Mouse (Mus musculus) embryonic facial prominence, embryonic 11.5 days (tissue): ENCODE results near the gene Msh6. TPM values are rescaled to one million over a fixed set of nuclear protein-coding genes. Genes with fewer than 3 reads are reported as not detected.
"Not testable (repeated sequence)": the region's sequence is repeated elsewhere in the genome, so short reads cannot be mapped to it uniquely, and the experiment has no call there.

Experiments
- ATAC-seq: fragments of 200-750 bp; cut with Nextera tagmentation; replicated peaks from 2 replicates; pipeline ENCODE4 v1.8.0; 2017; ENCODE audit warnings: low read depth; ENCODE audit not compliant: insufficient number of reproducible peaks, low FRiP score, low TSS enrichment
- DNase-seq: peaks from one replicate; pipeline ENCODE4 v3.0.0-alpha.2; 2015; ENCODE audit warnings: low spot score
- H3K27ac ChIP-seq: fragments of 300-500 bp; sonication (generic); replicated peaks from 2 replicates; pipeline ENCODE4 v1.5.1; 2014; ENCODE audit warnings: mild to moderate bottlenecking, low read depth, low read length, control low read depth
- H3K27me3 ChIP-seq: fragments of 300-500 bp; sonication (generic); 2 replicates; pipeline ENCODE4 v1.6.1; 2014; ENCODE audit warnings: mild to moderate bottlenecking, low read length, moderate library complexity, mixed read lengths; ENCODE audit not compliant: control insufficient read depth, insufficient read depth
- H3K36me3 ChIP-seq: fragments of 300-500 bp; sonication (generic); replicated peaks from 2 replicates; pipeline ENCODE4 v1.6.1; 2014; ENCODE audit warnings: low read depth, mild to moderate bottlenecking, low read length, moderate library complexity, mixed read lengths; ENCODE audit not compliant: control insufficient read depth, insufficient read depth
- H3K4me1 ChIP-seq: fragments of 300-500 bp; sonication (generic); 2 replicates; pipeline ENCODE4 v1.6.1; 2014; ENCODE audit warnings: low read length, mixed read lengths; ENCODE audit not compliant: control insufficient read depth, insufficient read depth
- H3K4me2 ChIP-seq: fragments of 300-500 bp; sonication (generic); 2 replicates; pipeline ENCODE4 v1.6.1; 2014; ENCODE audit warnings: low read depth, mild to moderate bottlenecking, control low read depth, low read length, moderate library complexity
- H3K4me3 ChIP-seq: fragments of 300-500 bp; sonication (generic); 2 replicates; pipeline ENCODE4 v1.5.1; 2014; ENCODE audit warnings: low read depth, low read length, control low read depth
- H3K9ac ChIP-seq: fragments of 300-500 bp; sonication (generic); replicated peaks from 2 replicates; pipeline ENCODE4 v1.6.1; 2014; ENCODE audit warnings: mild to moderate bottlenecking, control low read depth, low read length
- H3K9me3 ChIP-seq: fragments of 300-500 bp; sonication (generic); replicated peaks from 2 replicates; pipeline ENCODE4 v1.6.1; 2016; ENCODE audit warnings: mild to moderate bottlenecking, low read length, inconsistent platforms, mixed read lengths; ENCODE audit not compliant: control insufficient read depth
- WGBS: fragments of 180-500 bp; shearing (Covaris S2); extraction: QIAGEN DNeasy Blood & Tissue Kit; methylation state at CpG from one replicate; pipeline ENCODE4 v1.1.7; 2014; 5-methylcytosine and 5-hydroxymethylcytosine counted together
- polyA plus RNA-seq: library from polyadenylated mRNA; unstranded; fragments of >200 nt; fragmentation: Nextera tagmentation; extraction: Ambion mirVana; gene quantifications from 2 replicates; pipeline ENCODE4 v1.2.1, GENCODE M21; 2014

The Msh6 gene
- polyA plus RNA-seq = 88.7 and 99.0 TPM in 2 replicates

DNA sequence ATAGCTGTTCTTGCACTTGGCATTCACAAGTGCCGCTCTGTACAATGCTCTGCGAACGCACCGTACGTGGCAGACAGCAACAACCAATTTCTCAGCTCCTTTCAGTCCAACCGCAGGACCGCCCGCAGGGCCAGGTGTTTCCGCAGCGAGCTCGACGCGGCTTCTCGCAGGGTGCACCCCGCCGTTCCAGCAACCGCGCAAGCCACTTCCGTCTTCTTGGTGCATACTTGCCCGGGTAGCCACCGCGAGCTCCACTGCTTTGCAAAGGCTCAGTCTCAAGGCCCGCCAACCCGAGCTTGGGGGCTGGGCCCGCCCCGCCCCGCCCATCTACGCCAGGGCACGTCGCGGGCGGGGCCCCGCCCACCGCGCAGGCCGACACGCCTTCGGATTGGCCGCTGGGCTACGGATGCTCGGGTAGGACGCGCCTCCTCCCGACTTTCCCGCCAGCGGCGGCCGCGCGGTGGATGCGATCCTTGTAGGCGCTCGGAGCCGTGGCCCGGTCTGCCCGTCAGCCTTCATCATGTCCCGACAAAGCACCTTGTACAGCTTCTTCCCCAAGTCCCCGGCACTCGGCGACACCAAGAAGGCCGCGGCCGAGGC, at the start of gene Msh6:
Gene Msh6, plus strand, starts transcription at position 434 of the 600 bp plus-strand sequence.
- under 1% methylated on average over 63 of the region's 63 CpGs for WGBS
- peak; percentile 96 for ATAC-seq
- H3K27me3 ChIP-seq = no peaks in the 10 kb centered on the region
- peak within 1 kb of the TSS; percentile 91 for H3K9ac ChIP-seq
- peak; percentile 96 for DNase-seq
- H3K9me3 ChIP-seq = no peaks in the 10 kb centered on the region
- peak within 1 kb of the TSS; percentile 63 for H3K4me2 ChIP-seq
- H3K36me3 ChIP-seq = no peaks in the 10 kb centered on the region
- H3K27ac ChIP-seq = peak within 1 kb of the TSS; percentile 83
- H3K4me3 ChIP-seq = peak within 1 kb of the TSS; percentile 60
- no peaks in the 10 kb centered on the region for H3K4me1 ChIP-seq

DNA sequence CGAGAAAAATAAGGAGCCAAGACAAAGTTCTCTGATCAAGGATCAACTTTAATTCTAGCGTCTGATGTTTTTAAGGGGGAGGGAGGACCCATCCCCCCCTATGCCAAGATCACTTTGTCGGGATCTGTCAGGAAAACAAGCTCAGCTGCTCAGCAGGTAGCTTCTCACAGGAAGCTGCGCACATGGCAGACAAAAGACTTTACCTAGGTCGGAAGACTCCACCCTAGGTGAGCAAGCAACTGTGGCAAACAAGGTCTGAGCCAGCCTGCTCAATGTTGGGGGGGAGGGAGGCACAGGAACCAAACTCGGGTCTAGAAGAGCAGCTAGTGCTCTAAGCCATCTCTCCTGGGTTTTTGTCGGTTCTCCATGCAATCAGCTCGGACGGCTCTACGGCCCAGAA, 40.5 kb upstream of the Msh6 start:
- Histone ChIP-seq H3K36me3 (no peaks in the 10 kb centered on the region), H3K4me1 (no peaks in the 10 kb centered on the region), H3K27me3 (no peaks in the 10 kb centered on the region), H3K4me2 (no peak overlapping the region), H3K27ac (no peak overlapping the region), H3K4me3 (no peak overlapping the region), H3K9ac (no peak overlapping the region), H3K9me3 (no peaks in the 10 kb centered on the region)
- DNase-seq (no peak), ATAC-seq (no peak)
- 79% methylated on average over 10 of the region's 10 CpGs for WGBS

DNA sequence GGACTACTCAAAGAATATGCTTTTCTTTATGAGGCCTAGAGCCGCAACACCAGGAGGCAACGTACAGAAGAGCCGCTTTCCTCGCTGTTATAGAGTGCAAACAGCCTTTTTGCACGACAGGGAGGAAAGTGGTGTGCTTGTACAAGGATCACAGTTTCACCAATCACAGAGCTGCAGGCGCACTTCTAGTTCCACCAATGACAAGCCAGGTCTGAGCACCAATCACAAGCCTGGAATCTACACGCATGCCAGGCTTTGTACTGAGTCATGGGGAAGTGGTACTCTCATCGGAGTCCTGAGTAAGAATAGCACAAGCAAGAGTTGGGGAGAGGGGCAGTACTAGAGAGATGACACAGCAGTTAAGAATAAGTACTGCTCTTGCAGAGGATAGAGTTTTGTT, 40.1 kb upstream of the Msh6 start:
- no peaks in the 10 kb centered on the region for H3K27me3 ChIP-seq
- ATAC-seq = no peak
- DNase-seq = no peak
- no peak overlapping the region for H3K9ac ChIP-seq
- no peak overlapping the region for H3K27ac ChIP-seq
- H3K4me2 ChIP-seq = no peak overlapping the region
- H3K36me3 ChIP-seq = no peaks in the 10 kb centered on the region
- H3K4me1 ChIP-seq = no peaks in the 10 kb centered on the region
- H3K9me3 ChIP-seq = no peaks in the 10 kb centered on the region
- 89% methylated on average over 8 of the region's 8 CpGs for WGBS
- no peak overlapping the region for H3K4me3 ChIP-seq

DNA sequence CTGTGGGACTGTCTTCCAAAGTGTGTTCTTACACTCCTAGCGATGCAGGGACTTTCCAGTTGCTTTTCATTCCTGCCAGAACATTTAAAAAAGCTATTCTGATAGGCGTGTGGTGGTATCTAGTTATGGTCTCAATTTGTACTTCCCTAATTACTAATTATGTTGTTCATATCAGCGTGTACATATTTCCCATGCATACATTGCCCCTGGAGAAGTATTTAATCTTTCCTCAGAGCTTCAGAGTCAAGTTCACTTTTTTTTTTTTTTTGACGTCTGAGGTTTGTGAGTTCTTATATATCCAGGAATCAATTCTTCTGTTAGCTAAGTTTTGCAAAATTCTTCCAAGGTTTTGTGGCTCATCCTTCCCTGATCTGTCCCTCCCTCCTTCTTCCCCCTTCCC, 38.7 kb upstream of the Msh6 start:
- DNase-seq = no peak
- Histone ChIP-seq H3K27ac (no peak overlapping the region), H3K36me3 (no peaks in the 10 kb centered on the region), H3K4me2 (no peak overlapping the region), H3K4me3 (no peak overlapping the region), H3K9me3 (no peaks in the 10 kb centered on the region), H3K4me1 (no peaks in the 10 kb centered on the region), H3K9ac (no peak overlapping the region), H3K27me3 (no peaks in the 10 kb centered on the region)
- WGBS = 88% methylated on average over 4 of the region's 4 CpGs
- ATAC-seq = no peak

DNA sequence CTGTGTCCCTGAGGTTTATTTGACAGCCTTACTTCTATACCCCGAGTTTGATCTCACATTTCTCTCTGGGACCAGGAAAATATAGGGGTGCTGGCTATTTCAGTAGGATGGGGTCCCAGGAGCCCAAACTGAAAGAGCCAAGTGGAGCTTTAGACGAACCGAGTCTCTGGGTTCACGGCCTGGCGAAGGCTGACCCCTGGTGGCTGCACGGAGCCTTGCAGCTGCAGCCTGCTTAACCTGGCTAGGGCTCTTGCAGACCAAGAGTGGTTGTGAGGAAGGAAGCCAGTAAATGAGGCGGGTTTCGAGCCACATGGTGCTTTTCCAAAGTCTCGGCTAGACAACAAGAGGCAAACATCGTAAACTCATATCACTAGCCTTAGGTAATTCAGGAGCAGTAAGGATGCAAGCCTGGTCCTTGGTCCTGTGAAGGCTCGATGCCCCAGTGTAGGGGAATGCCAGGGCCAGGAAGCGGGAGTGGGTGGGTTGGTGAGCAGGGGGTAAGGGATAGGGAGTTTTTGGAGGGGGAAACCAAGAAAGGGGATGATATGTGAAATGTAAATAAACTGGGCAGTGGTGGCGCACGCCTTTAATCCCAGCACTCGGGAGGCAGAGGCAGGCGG, 25.8 kb upstream of the Msh6 start:
- Histone ChIP-seq H3K27ac (no peak overlapping the region), H3K9ac (no peak overlapping the region), H3K27me3 (no peaks in the 10 kb centered on the region), H3K36me3 (no peaks in the 10 kb centered on the region; the same call in 1 of the 2 replicates), H3K4me2 (no peak overlapping the region), H3K9me3 (no peaks in the 10 kb centered on the region), H3K4me3 (no peak overlapping the region), H3K4me1 (no peaks in the 10 kb centered on the region)
- DNase-seq (peak; percentile 82), ATAC-seq (no peak)
- 43% methylated on average over 16 of the region's 16 CpGs for WGBS

- not testable (repeated sequence) for H3K4me1 ChIP-seq, H3K27ac ChIP-seq, DNase-seq, H3K36me3 ChIP-seq, H3K9ac ChIP-seq, H3K27me3 ChIP-seq, H3K4me2 ChIP-seq, ATAC-seq, H3K4me3 ChIP-seq, H3K9me3 ChIP-seq
- 94% methylated on average over 13 of the region's 13 CpGs for WGBS
These were observed 20.2 kb upstream of the Msh6 start for GRCm38 (mm10) chr17:87954618-87955124.

- no peak overlapping the region for H3K4me2 ChIP-seq
- 74% methylated on average over 12 of the region's 12 CpGs for WGBS
- no peaks in the 10 kb centered on the region for H3K4me1 ChIP-seq
- DNase-seq (no peak), ATAC-seq (no peak)
- H3K27me3 ChIP-seq = no peaks in the 10 kb centered on the region
- H3K36me3 ChIP-seq = no peaks in the 10 kb centered on the region; the same call in 1 of the 2 replicates
- H3K9me3 ChIP-seq = no peaks in the 10 kb centered on the region
- no peak overlapping the region for H3K4me3 ChIP-seq
- H3K27ac ChIP-seq = no peak overlapping the region
- no peak overlapping the region for H3K9ac ChIP-seq
These were observed 17.6 kb upstream of the Msh6 start for GRCm38 (mm10) chr17:87957096-87957840.

DNA sequence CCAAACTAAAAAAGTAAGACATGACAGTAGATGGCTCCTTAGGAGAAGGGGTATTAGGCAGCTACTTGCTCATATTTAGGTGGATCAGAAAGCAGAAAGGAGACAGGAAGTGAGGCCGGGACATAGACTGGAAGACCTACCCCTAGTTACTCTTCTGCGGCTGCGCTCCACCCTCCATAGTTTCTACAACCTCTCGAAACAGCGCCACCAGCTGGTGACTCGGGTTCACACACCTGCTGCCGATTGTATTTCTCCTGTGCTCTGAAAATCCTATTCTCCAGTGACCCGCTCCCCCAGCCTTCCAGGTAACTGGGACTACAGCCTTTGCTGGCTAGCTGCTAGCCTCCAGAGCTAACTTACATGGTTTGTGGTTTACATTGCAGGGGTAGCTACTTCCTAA, 16.6 kb upstream of the Msh6 start:
- DNase-seq (no peak), ATAC-seq (no peak)
- Histone ChIP-seq H3K4me1 (no peaks in the 10 kb centered on the region), H3K9me3 (no peaks in the 10 kb centered on the region), H3K27me3 (no peaks in the 10 kb centered on the region), H3K4me2 (no peak overlapping the region), H3K36me3 (no peaks in the 10 kb centered on the region; the same call in 1 of the 2 replicates), H3K4me3 (no peak overlapping the region), H3K9ac (no peak overlapping the region), H3K27ac (no peak overlapping the region)
- whole genome bisulfite sequencing = 64% methylated on average over 8 of the region's 8 CpGs
